8 mouse cellular contexts compared by ENCODE assay signal in genomic region chr9:120303453-120304299, GRCm38 (mm10). TPM values are rescaled to one million over a fixed set of nuclear protein-coding genes. Genes with fewer than 3 reads are reported as not detected.
A peak's percentile ranks its signal among the peaks of the same experiment; 100 is the strongest.
DNase-seq lines count a peak whose midpoint lies in the region; ATAC-seq and TF ChIP-seq lines count a peak whose summit lies in the region.
"Had no signal": no experiment of that assay in that cellular context is flagged by ENCODE, and none has a peak within 500 bp of the region (broad histone marks: within the 10 kb centered on the region; RNA-seq: fewer than 3 reads in every experiment).

No protein-coding gene starts in this region.

- peaks cover 10% of the 10 kb centered on the region for H3K9me3 ChIP-seq in forebrain, embryonic 10.5 days
- peaks cover 5% of the 10 kb centered on the region for H3K9me3 ChIP-seq in heart, embryonic 14.5 days (ENCODE audit: control insufficient read depth, low read length)
- 0 out of 2 replicates have a peak, but pooled peaks cover 6% of the 10 kb centered on the region for H3K9me3 ChIP-seq in kidney, postnatal 0 days (replicated peaks; ENCODE audit: low read length)
- no peaks in the 10 kb centered on the region for H3K9me3 ChIP-seq in limb, embryonic 15.5 days

- H3K4me2 ChIP-seq in heart, embryonic 14.5 days (ENCODE audit: low read length): peak overlapping the region; percentile 92
- peak overlapping the region; percentile 94 for H3K4me2 ChIP-seq in kidney, postnatal 0 days (ENCODE audit: low read length)
- peak overlapping the region; percentile 91 for H3K4me2 ChIP-seq in limb, embryonic 15.5 days

- peak; percentile 63 for ATAC-seq in heart, embryonic 14.5 days (ENCODE audit: insufficient number of reproducible peaks, insufficient read depth, low FRiP score, low read depth)
- ATAC-seq in kidney, postnatal 0 days (replicated peaks; ENCODE audit: low FRiP score, low read depth): peak; percentile 36
- ATAC-seq in limb, embryonic 15.5 days (ENCODE audit: insufficient number of reproducible peaks, low FRiP score, low TSS enrichment, low read depth): peak; percentile 50; the same call in 1 of the 2 replicates

- peak overlapping the region; percentile 55 for H3K9ac ChIP-seq in heart, embryonic 14.5 days (ENCODE audit: low read length)
- H3K9ac ChIP-seq in kidney, postnatal 0 days (ENCODE audit: low read depth, low read length): no peak overlapping the region
- 0 out of 2 replicates have a peak overlapping the region, but pooled peaks have one; percentile 4 for H3K9ac ChIP-seq in limb, embryonic 15.5 days

- H3K4me1 ChIP-seq in forebrain, embryonic 10.5 days: peaks cover 21% of the 10 kb centered on the region
- peaks cover 4 to 5% of the 10 kb centered on the region in 2 experiments; a peak in 3 of 4 replicates for H3K4me1 ChIP-seq in heart, embryonic 14.5 days (ENCODE audit: control insufficient read depth in 2 of 2, insufficient read depth in 2 of 2, low read length in 2 of 2)
- H3K4me1 ChIP-seq in kidney, postnatal 0 days (replicated peaks; ENCODE audit: insufficient read depth, low read length): 0 out of 2 replicates have a peak, but pooled peaks cover 6% of the 10 kb centered on the region
- peaks cover 18% of the 10 kb centered on the region for H3K4me1 ChIP-seq in limb, embryonic 15.5 days

- H3K27me3 ChIP-seq in forebrain, embryonic 10.5 days (ENCODE audit: poor library complexity, severe bottlenecking): peaks cover 70% of the 10 kb centered on the region
- H3K27me3 ChIP-seq in heart, embryonic 14.5 days (ENCODE audit: control insufficient read depth, insufficient read depth, low read length): peaks cover 61% of the 10 kb centered on the region
- H3K27me3 ChIP-seq in kidney, postnatal 0 days (ENCODE audit: insufficient read depth, low read length): peaks cover 45% of the 10 kb centered on the region
- peaks cover 73% of the 10 kb centered on the region for H3K27me3 ChIP-seq in limb, embryonic 15.5 days

- WGBS in forebrain, embryonic 10.5 days: under 1% methylated on average over 91 of the region's 103 CpGs
- WGBS in heart, embryonic 14.5 days: under 1% methylated on average over 67 of the region's 103 CpGs
- under 1% methylated on average over 76 of the region's 103 CpGs for WGBS in kidney, postnatal 0 days
- WGBS in limb, embryonic 15.5 days: under 1% methylated on average over 76 of the region's 103 CpGs

- H3K4me3 ChIP-seq in forebrain, embryonic 10.5 days: peak overlapping the region; percentile 70
- peak overlapping the region; percentile 43 to 57 for H3K4me3 ChIP-seq in heart, embryonic 14.5 days (ENCODE audit: control insufficient read depth in 1 of 2, insufficient read depth in 1 of 2, low read depth in 1 of 2, low read length in 2 of 2)
- peak overlapping the region; percentile 53 for H3K4me3 ChIP-seq in kidney, postnatal 0 days (replicated peaks; ENCODE audit: low read depth, low read length)
- peak overlapping the region; percentile 55 for H3K4me3 ChIP-seq in limb, embryonic 15.5 days
- H3K4me3 ChIP-seq: erythroblast, embryonic 14.5 days had no signal

- H3K27ac ChIP-seq in forebrain, embryonic 10.5 days: peak overlapping the region; percentile 40; the same call in 1 of the 2 replicates
- no peak overlapping the region for H3K27ac ChIP-seq in heart, embryonic 14.5 days (replicated peaks in 1 of 2; ENCODE audit: control insufficient read depth in 1 of 2, insufficient read depth in 1 of 2, low read depth in 2 of 2, low read length in 2 of 2)
- no peak overlapping the region for H3K27ac ChIP-seq in kidney, postnatal 0 days
- no peak overlapping the region for H3K27ac ChIP-seq in limb, embryonic 15.5 days

- DNase-seq in cerebellum, adult 11 months: peak; percentile 86
- DNase-seq in forebrain, embryonic 10.5 days (ENCODE audit: extremely low spot score, low spot score): peak; percentile 23
- DNase-seq in kidney, postnatal 0 days (ENCODE audit: low spot score): peak; percentile 31
- peak; percentile 53 for DNase-seq in neural tube, embryonic 10.5 days (ENCODE audit: extremely low spot score, low spot score)
- peak; percentile 22 for DNase-seq in testis, postnatal 14 days (ENCODE audit: low spot score)

- H3K36me3 ChIP-seq in forebrain, embryonic 10.5 days (replicated peaks): no peaks in the 10 kb centered on the region
- H3K36me3 ChIP-seq in heart, embryonic 14.5 days (ENCODE audit: control insufficient read depth, insufficient read depth, low read length): no peaks in the 10 kb centered on the region
- no peaks in the 10 kb centered on the region for H3K36me3 ChIP-seq in kidney, postnatal 0 days (ENCODE audit: insufficient read depth, low read length)
- no peaks in the 10 kb centered on the region for H3K36me3 ChIP-seq in limb, embryonic 15.5 days

- TF ChIP-seq CTCF in kidney, postnatal 0 days (IDR thresholded peaks at IDR 0.05; ENCODE audit: low read depth): peak; percentile 32; the same call in 1 of the 2 replicates

RNA-seq across cellular contexts. Expression of gene Myrip, which starts 2.4 kb away (rescaled TPM):
- polyA plus RNA-seq in forebrain, embryonic 10.5 days (2016; fragmentation: Nextera tagmentation; extraction: Ambion mirVana): 0.09 and 0.29 TPM in 2 replicates
- polyA plus RNA-seq in heart, embryonic 14.5 days (2014; fragmentation: Nextera tagmentation; extraction: Ambion mirVana): 0.39 and 0.46 TPM in 2 replicates
- 0.19 and 0.34 TPM in 2 replicates for polyA plus RNA-seq in kidney, postnatal 0 days (2015; fragmentation: Nextera tagmentation; extraction: Ambion mirVana)
- polyA plus RNA-seq in limb, embryonic 15.5 days (2015; fragmentation: Nextera tagmentation; extraction: Ambion mirVana): 0.45 TPM in 2 replicates
- polyA plus RNA-seq: erythroblast, embryonic 14.5 days had no signal

Comparison
In these comparisons a context has a peak if more than half of its experiments do, and no peak if none do; other contexts are left out.
1. DNase-seq: peak in every context shown above with its lines; median percentile 86 in cerebellum, adult 11 months; 53 in neural tube, embryonic 10.5 days; 31 in kidney, postnatal 0 days; 23 in forebrain, embryonic 10.5 days; 22 in testis, postnatal 14 days.